Mouse (Mus musculus) liver, embryonic 14.5 days (tissue): ENCODE results near the gene Mrpl43.

Experiments used
- CTCF ChIP-seq: IDR thresholded peaks from 2 replicates; pipeline ENCODE4 v1.5.1; 2016; ENCODE audit warnings: antibody characterized with exemption, low read depth, control low read depth
- EP300 ChIP-seq: IDR thresholded peaks from 2 replicates; pipeline ENCODE4 v1.6.1; 2016; ENCODE audit warnings: antibody characterized with exemption, low read depth

GRCm38 (mm10) chr19:45012219-45012618 lies 6.0 kb upstream of the Mrpl43 start:
- TF ChIP-seq CTCF = no peak
- no peak for TF ChIP-seq EP300
